Mouse (Mus musculus): ENCODE results near the gene 4930595M18Rik. TPM values are rescaled to one million over a fixed set of nuclear protein-coding genes. Genes with fewer than 3 reads are reported as not detected.

Gene 4930595M18Rik
- not detected in 2 replicates for polyA plus RNA-seq (2016; fragmentation: Nextera tagmentation; extraction: Ambion mirVana)

GRCm38 (mm10) chrX:81458021-81458420, at the start of gene 4930595M18Rik:
Gene 4930595M18Rik, minus strand, starts transcription at chrX:81458121.
- no peaks in the 10 kb centered on the region for H3K36me3 ChIP-seq (replicated peaks)
- DNase-seq (ENCODE audit: low spot score), result no peak
- H3K27me3 ChIP-seq (replicated peaks; ENCODE audit: low read depth, poor library complexity, severe bottlenecking), result no peaks in the 10 kb centered on the region
- H3K4me3 ChIP-seq, result no peak within 1 kb of the TSS
- no peaks in the 10 kb centered on the region for H3K9me3 ChIP-seq
- H3K27ac ChIP-seq (replicated peaks), result no peak within 1 kb of the TSS
- 91% methylated on average over 6 of the region's 6 CpGs for WGBS
- H3K4me1 ChIP-seq, result no peaks in the 10 kb centered on the region

- Histone ChIP-seq H3K27me3 (replicated peaks; ENCODE audit: low read depth, poor library complexity, severe bottlenecking) (no peaks in the 10 kb centered on the region), H3K4me1 (no peaks in the 10 kb centered on the region), H3K4me3 (no peak overlapping the region), H3K9me3 (no peaks in the 10 kb centered on the region), H3K27ac (replicated peaks) (no peak overlapping the region), H3K36me3 (replicated peaks) (no peaks in the 10 kb centered on the region)
- no peak for DNase-seq (ENCODE audit: low spot score)
Observed at GRCm38 (mm10) chrX:81472500-81472899, 14.6 kb upstream of the 4930595M18Rik start.

Data from embryonic facial prominence, embryonic 10.5 days (tissue).